Mouse (Mus musculus): Measurements from ENCODE around the gene Serpina9.

DNA sequence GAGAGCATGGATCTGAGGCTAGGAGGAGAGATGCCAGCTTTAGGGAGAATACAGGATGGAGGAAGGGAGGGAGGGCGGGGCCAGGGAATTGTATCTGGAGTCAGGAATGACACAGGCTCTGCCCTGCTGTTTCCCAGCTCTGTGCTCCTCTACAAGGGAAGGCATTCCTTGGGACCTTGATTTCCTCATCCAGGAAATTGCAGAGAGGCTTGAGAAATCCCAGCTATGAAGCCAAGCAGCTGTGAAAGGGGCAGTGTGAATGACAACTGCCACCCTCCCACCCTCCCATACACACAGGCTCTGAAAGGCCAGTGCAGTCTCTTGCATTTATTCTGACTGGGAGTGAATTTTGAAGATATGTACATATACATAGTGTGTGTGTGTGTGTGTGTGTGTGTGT lies 40.4 kb upstream of the Serpina9 start:
- no peak for TF ChIP-seq POLR2A (IDR thresholded peaks at IDR 0.05; ENCODE audit: low read depth, low read length)
- TF ChIP-seq CTCF (IDR thresholded peaks at IDR 0.05; ENCODE audit: extremely low read depth, insufficient read depth, insufficient read length, insufficient replicate concordance) = no peak

All from spleen, adult 2 months (tissue).